Mouse (Mus musculus): Measurements from ENCODE around the gene Lrrc25. TPM values are rescaled to one million over a fixed set of nuclear protein-coding genes. Genes with fewer than 3 reads are reported as not detected.
"Not testable (repeated sequence)": the region's sequence is repeated elsewhere in the genome, so short reads cannot be mapped to it uniquely, and the experiment has no call there.

Lrrc25 gene
- polyA plus RNA-seq, 2 experiments = 3.2 to 3.5 TPM

- Histone ChIP-seq H3K4me2 (replicated peaks; ENCODE audit: low read depth, low read length, severe bottlenecking) (no peak overlapping the region), H3K27me3 (ENCODE audit: control insufficient read depth, insufficient read depth, low read length) (no peaks in the 10 kb centered on the region), H3K4me3 (replicated peaks; ENCODE audit: low read length) (no peak overlapping the region), H3K27ac (replicated peaks; ENCODE audit: low read depth, low read length) (no peak overlapping the region), H3K9me3 (ENCODE audit: control insufficient read depth, low read length) (no peaks in the 10 kb centered on the region), H3K9ac (ENCODE audit: low read depth, low read length, severe bottlenecking) (no peak overlapping the region), H3K4me1 (ENCODE audit: control insufficient read depth, insufficient read depth, low read length) (no peaks in the 10 kb centered on the region), H3K36me3 (ENCODE audit: control insufficient read depth, insufficient read depth, low read length) (peaks cover 87% of the 10 kb centered on the region)
- DNase-seq (ENCODE audit: low spot score) (no peak), ATAC-seq (ENCODE audit: low FRiP score, low read depth) (no peak)
- WGBS = 89% methylated on average over 18 of the region's 18 CpGs
- TF ChIP-seq POLR2A (IDR thresholded peaks at IDR 0.05; ENCODE audit: borderline replicate concordance, extremely low read depth, insufficient read depth, insufficient read length) = no peak
Observed at GRCm38 (mm10) chr8:70583476-70584387, 32.2 kb upstream of the Lrrc25 start.

- no peak overlapping the region for H3K27ac ChIP-seq (replicated peaks; ENCODE audit: low read depth, low read length)
- TF ChIP-seq POLR2A (IDR thresholded peaks at IDR 0.05; ENCODE audit: borderline replicate concordance, extremely low read depth, insufficient read depth, insufficient read length) = no peak
- no peak for DNase-seq (ENCODE audit: low spot score)
- H3K9me3 ChIP-seq (ENCODE audit: control insufficient read depth, low read length) = no peaks in the 10 kb centered on the region
- H3K27me3 ChIP-seq (ENCODE audit: control insufficient read depth, insufficient read depth, low read length) = no peaks in the 10 kb centered on the region
- no peak overlapping the region for H3K9ac ChIP-seq (ENCODE audit: low read depth, low read length, severe bottlenecking)
- 0 out of 2 replicates have a peak, but pooled peaks have one; percentile 11 for ATAC-seq (ENCODE audit: low FRiP score, low read depth)
- 89% methylated on average over 9 of the region's 9 CpGs for WGBS
- peaks cover 88% of the 10 kb centered on the region for H3K36me3 ChIP-seq (ENCODE audit: control insufficient read depth, insufficient read depth, low read length)
- no peaks in the 10 kb centered on the region for H3K4me1 ChIP-seq (ENCODE audit: control insufficient read depth, insufficient read depth, low read length)
- H3K4me2 ChIP-seq (replicated peaks; ENCODE audit: low read depth, low read length, severe bottlenecking) = no peak overlapping the region
- no peak overlapping the region for H3K4me3 ChIP-seq (replicated peaks; ENCODE audit: low read length)
Observed at GRCm38 (mm10) chr8:70584606-70585257, 31.2 kb upstream of the Lrrc25 start.

- no peak for TF ChIP-seq POLR2A (IDR thresholded peaks at IDR 0.05; ENCODE audit: borderline replicate concordance, extremely low read depth, insufficient read depth, insufficient read length)
- no peaks in the 10 kb centered on the region for H3K9me3 ChIP-seq (ENCODE audit: control insufficient read depth, low read length)
- DNase-seq (ENCODE audit: low spot score) (no peak), ATAC-seq (ENCODE audit: low FRiP score, low read depth) (0 out of 2 replicates have a peak, but pooled peaks have one; percentile 35)
- no peak overlapping the region for H3K9ac ChIP-seq (ENCODE audit: low read depth, low read length, severe bottlenecking)
- H3K36me3 ChIP-seq (ENCODE audit: control insufficient read depth, insufficient read depth, low read length) = peaks cover 88% of the 10 kb centered on the region
- no peak overlapping the region for H3K4me2 ChIP-seq (replicated peaks; ENCODE audit: low read depth, low read length, severe bottlenecking)
- no peak overlapping the region for H3K4me3 ChIP-seq (replicated peaks; ENCODE audit: low read length)
- H3K4me1 ChIP-seq (ENCODE audit: control insufficient read depth, insufficient read depth, low read length) = no peaks in the 10 kb centered on the region
- WGBS = 39% methylated on average over 7 of the region's 7 CpGs
- H3K27me3 ChIP-seq (ENCODE audit: control insufficient read depth, insufficient read depth, low read length) = no peaks in the 10 kb centered on the region
- H3K27ac ChIP-seq (replicated peaks; ENCODE audit: low read depth, low read length) = no peak overlapping the region
Observed at GRCm38 (mm10) chr8:70585258-70585652, 30.7 kb upstream of the Lrrc25 start.

GRCm38 (mm10) chr8:70587955-70588354 is 28.0 kb upstream of the Lrrc25 start:
- DNase-seq (ENCODE audit: low spot score); H3K27me3 ChIP-seq (ENCODE audit: control insufficient read depth, insufficient read depth, low read length); H3K4me1 ChIP-seq (ENCODE audit: control insufficient read depth, insufficient read depth, low read length); ATAC-seq (ENCODE audit: low FRiP score, low read depth); H3K4me3 ChIP-seq (replicated peaks; ENCODE audit: low read length); H3K27ac ChIP-seq (replicated peaks; ENCODE audit: low read depth, low read length); H3K9me3 ChIP-seq (ENCODE audit: control insufficient read depth, low read length); H3K4me2 ChIP-seq (replicated peaks; ENCODE audit: low read depth, low read length, severe bottlenecking); H3K9ac ChIP-seq (ENCODE audit: low read depth, low read length, severe bottlenecking): not testable (repeated sequence)
- H3K36me3 ChIP-seq (ENCODE audit: control insufficient read depth, insufficient read depth, low read length) = peaks cover 80% of the 10 kb centered on the region
- 93% methylated on average over 4 of the region's 4 CpGs for WGBS

- Histone ChIP-seq H3K9me3 (ENCODE audit: control insufficient read depth, low read length) (no peaks in the 10 kb centered on the region), H3K4me2 (replicated peaks; ENCODE audit: low read depth, low read length, severe bottlenecking) (no peak overlapping the region), H3K4me1 (ENCODE audit: control insufficient read depth, insufficient read depth, low read length) (peaks cover 12% of the 10 kb centered on the region), H3K27me3 (ENCODE audit: control insufficient read depth, insufficient read depth, low read length) (no peaks in the 10 kb centered on the region), H3K36me3 (ENCODE audit: control insufficient read depth, insufficient read depth, low read length) (peaks cover 55% of the 10 kb centered on the region), H3K9ac (ENCODE audit: low read depth, low read length, severe bottlenecking) (no peak overlapping the region), H3K27ac (replicated peaks; ENCODE audit: low read depth, low read length) (no peak overlapping the region), H3K4me3 (replicated peaks; ENCODE audit: low read length) (no peak overlapping the region)
- no peak for TF ChIP-seq POLR2A (IDR thresholded peaks at IDR 0.05; ENCODE audit: borderline replicate concordance, extremely low read depth, insufficient read depth, insufficient read length)
- ATAC-seq (ENCODE audit: low FRiP score, low read depth) (no peak), DNase-seq (ENCODE audit: low spot score) (no peak)
- 81% methylated on average over 12 of the region's 12 CpGs for WGBS
Observed at GRCm38 (mm10) chr8:70591569-70591968, 24.4 kb upstream of the Lrrc25 start.

Data from limb, embryonic 14.5 days (tissue).